Mouse (Mus musculus) kidney, postnatal 0 days (tissue): ENCODE measurements around the gene Tbxa2r. TPM values are rescaled to one million over a fixed set of nuclear protein-coding genes. Genes with fewer than 3 reads are reported as not detected.

Experiments
- ATAC-seq: fragments of 200-750 bp; cut with Nextera tagmentation; replicated peaks from 2 replicates; pipeline ENCODE4 v1.8.0; 2017; ENCODE audit warnings: low read depth, moderate number of reproducible peaks, moderate TSS enrichment, moderate library complexity; ENCODE audit not compliant: low FRiP score
- DNase-seq: peaks from one replicate; pipeline ENCODE4 v3.0.0-alpha.2; 2016; ENCODE audit warnings: low spot score
- H3K27ac ChIP-seq: fragments of 300-500 bp; sonication (generic); 2 replicates; pipeline ENCODE4 v1.5.1; 2014; ENCODE audit warnings: mild to moderate bottlenecking
- H3K27me3 ChIP-seq: fragments of 300-500 bp; sonication (generic); 2 replicates; pipeline ENCODE4 v1.6.1; 2014; ENCODE audit warnings: low read length, mixed read lengths; ENCODE audit not compliant: insufficient read depth
- H3K36me3 ChIP-seq: fragments of 300-500 bp; sonication (generic); 2 replicates; pipeline ENCODE4 v1.6.1; 2014; ENCODE audit warnings: low read length, mixed read lengths; ENCODE audit not compliant: insufficient read depth
- H3K4me1 ChIP-seq: fragments of 300-500 bp; sonication (generic); replicated peaks from 2 replicates; pipeline ENCODE4 v1.6.1; 2014; ENCODE audit warnings: antibody characterized with exemption, low read length, mixed read lengths; ENCODE audit not compliant: insufficient read depth
- H3K4me2 ChIP-seq: fragments of 300-500 bp; sonication (generic); 2 replicates; pipeline ENCODE4 v1.6.1; 2014; ENCODE audit warnings: mild to moderate bottlenecking, low read length, moderate library complexity, mixed read lengths
- H3K4me3 ChIP-seq: fragments of 300-500 bp; sonication (generic); replicated peaks from 2 replicates; pipeline ENCODE4 v1.5.1; 2014; ENCODE audit warnings: low read depth, low read length
- H3K9ac ChIP-seq: fragments of 300-500 bp; sonication (generic); 2 replicates; pipeline ENCODE4 v1.6.1; 2014; ENCODE audit warnings: low read depth, low read length
- H3K9me3 ChIP-seq: fragments of 300-500 bp; sonication (generic); replicated peaks from 2 replicates; pipeline ENCODE4 v1.6.1; 2016; ENCODE audit warnings: low read length, inconsistent platforms, mixed read lengths
- CTCF ChIP-seq: IDR thresholded peaks from 2 replicates; pipeline ENCODE4 v1.5.1; 2016; ENCODE audit warnings: antibody characterized with exemption, low read depth, mild to moderate bottlenecking, moderate library complexity
- WGBS: fragments of 180-500 bp; shearing (Covaris S2); extraction: QIAGEN DNeasy Blood & Tissue Kit; methylation state at CpG from one replicate; pipeline ENCODE4 v1.1.7; 2014; 5-methylcytosine and 5-hydroxymethylcytosine counted together
- polyA plus RNA-seq: library from polyadenylated mRNA; unstranded; fragments of >200 nt; fragmentation: Nextera tagmentation; extraction: Ambion mirVana; gene quantifications from 2 replicates; pipeline ENCODE4 v1.2.1, GENCODE M21; 2015

Gene Tbxa2r
- polyA plus RNA-seq, 1 experiment from 2014 or later = 16.1 TPM

- no peak for DNase-seq
These were observed 49.4 kb downstream of the Tbxa2r start, which contains the start of gene Fzr1 for GRCm38 (mm10) chr10:81377793-81378552. Fzr1 (minus strand) TSS chr10:81378516.

GRCm38 (mm10) chr10:81378553-81379182 lies 50.1 kb downstream of the Tbxa2r start:
- 0 out of 2 replicates have a peak overlapping the region, but pooled peaks have one; percentile 54 for H3K27ac ChIP-seq

More at GRCm38 (mm10) chr10:81377793-81378552, 49.4 kb downstream of the Tbxa2r start, which contains the start of gene Fzr1:
- peak within 1 kb of the TSS; percentile 77 for H3K4me3 ChIP-seq
- ATAC-seq = peak; percentile 66; the same call in 1 of the 2 replicates
- H3K9me3 ChIP-seq = no peaks in the 10 kb centered on the region
- peak within 1 kb of the TSS; percentile 82 for H3K9ac ChIP-seq
- H3K36me3 ChIP-seq = peaks cover 14% of the 10 kb centered on the region; the same call in 1 of the 2 replicates
- peaks cover 12% of the 10 kb centered on the region for H3K4me1 ChIP-seq
- H3K4me2 ChIP-seq = peak within 1 kb of the TSS; percentile 82
- peak within 1 kb of the TSS; percentile 65 for H3K27ac ChIP-seq
- no peak for TF ChIP-seq CTCF
- H3K27me3 ChIP-seq = no peaks in the 10 kb centered on the region
- WGBS = 2% methylated on average over 56 of the region's 59 CpGs

GRCm38 (mm10) chr10:81379183-81379553 lies 50.6 kb downstream of the Tbxa2r start:
- DNase-seq (no peak), ATAC-seq (no peak)
- WGBS = 55% methylated on average over 3 of the region's 3 CpGs
- Histone ChIP-seq H3K9me3 (no peaks in the 10 kb centered on the region), H3K27me3 (no peaks in the 10 kb centered on the region), H3K36me3 (peaks cover 4% of the 10 kb centered on the region; the same call in 1 of the 2 replicates), H3K4me2 (peak overlapping the region; percentile 64), H3K9ac (peak overlapping the region; percentile 40; the same call in 1 of the 2 replicates), H3K4me1 (peaks cover 12% of the 10 kb centered on the region), H3K4me3 (peak overlapping the region; percentile 77), H3K27ac (0 out of 2 replicates have a peak overlapping the region, but pooled peaks have one; percentile 54)
- no peak for TF ChIP-seq CTCF

More at GRCm38 (mm10) chr10:81378553-81379182, 50.1 kb downstream of the Tbxa2r start:
- H3K9me3 ChIP-seq = no peaks in the 10 kb centered on the region
- peak; percentile 39; the same call in 1 of the 2 replicates for TF ChIP-seq CTCF
- H3K9ac ChIP-seq = peak overlapping the region; percentile 40; the same call in 1 of the 2 replicates
- no peaks in the 10 kb centered on the region for H3K27me3 ChIP-seq
- DNase-seq (peak; percentile 100), ATAC-seq (peak; percentile 96)
- H3K4me2 ChIP-seq = peak overlapping the region; percentile 64
- under 1% methylated on average over 46 of the region's 46 CpGs for WGBS
- H3K4me1 ChIP-seq = peaks cover 12% of the 10 kb centered on the region
- peaks cover 7% of the 10 kb centered on the region; the same call in 1 of the 2 replicates for H3K36me3 ChIP-seq
- peak overlapping the region; percentile 77 for H3K4me3 ChIP-seq

- no peak for TF ChIP-seq CTCF
- no peak for ATAC-seq
- no peak for DNase-seq
- Histone ChIP-seq H3K27me3 (no peaks in the 10 kb centered on the region), H3K27ac (no peak overlapping the region), H3K9me3 (no peaks in the 10 kb centered on the region), H3K4me2 (no peak overlapping the region), H3K4me3 (no peak overlapping the region), H3K36me3 (0 out of 2 replicates have a peak, but pooled peaks cover 4% of the 10 kb centered on the region), H3K4me1 (peaks cover 13% of the 10 kb centered on the region), H3K9ac (no peak overlapping the region)
- 88% methylated on average over 6 of the region's 6 CpGs for WGBS
These were observed 51.4 kb downstream of the Tbxa2r start for GRCm38 (mm10) chr10:81379809-81380378.

- Histone ChIP-seq H3K27ac (0 out of 2 replicates have a peak overlapping the region, but pooled peaks have one; percentile 25), H3K4me2 (no peak overlapping the region), H3K9me3 (no peaks in the 10 kb centered on the region), H3K4me3 (no peak overlapping the region), H3K4me1 (peaks cover 16% of the 10 kb centered on the region), H3K36me3 (0 out of 2 replicates have a peak, but pooled peaks cover 9% of the 10 kb centered on the region), H3K9ac (no peak overlapping the region), H3K27me3 (no peaks in the 10 kb centered on the region)
- 66% methylated on average over 5 of the region's 5 CpGs for WGBS
- no peak for TF ChIP-seq CTCF
- ATAC-seq (no peak), DNase-seq (no peak)
These were observed 53.5 kb downstream of the Tbxa2r start for GRCm38 (mm10) chr10:81382039-81382438.
